Mouse (Mus musculus) right cerebral cortex, postnatal 10 days (tissue): ENCODE measurements at regions not wholly inside any gene's neighbourhood (a gene's known extent, or its start where the extent isn't known, plus 50 kb on each side); places are given as distances from the start of the nearest gene placed in this dataset.

Experiments
- DNase-seq, 2 experiments: peaks; one replicate each; pipeline ENCODE4 v3.0.0; 2021; ENCODE audit warnings: low spot score in 2 of 2

DNA sequence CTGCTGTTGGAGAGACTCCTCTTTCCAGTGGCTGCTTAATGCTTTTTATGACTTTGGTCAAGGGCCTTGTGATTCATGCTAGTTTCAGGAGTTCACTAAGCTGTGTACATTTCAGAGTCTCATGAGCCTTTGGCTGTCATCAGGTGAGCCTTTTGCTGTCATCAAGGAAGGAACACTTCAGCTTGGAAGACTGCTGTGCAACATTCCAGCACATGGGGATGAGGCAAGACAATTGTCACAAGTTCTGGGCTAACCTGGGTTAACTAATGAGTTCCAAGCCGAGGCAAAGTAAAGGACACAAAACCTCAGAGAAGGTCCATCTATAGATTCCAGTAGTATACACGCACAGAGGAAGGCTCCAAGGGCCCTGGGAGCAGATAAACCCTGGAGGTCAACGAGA, 124.8 kb upstream of the Eef2kmt start:
- no peak for DNase-seq

DNA sequence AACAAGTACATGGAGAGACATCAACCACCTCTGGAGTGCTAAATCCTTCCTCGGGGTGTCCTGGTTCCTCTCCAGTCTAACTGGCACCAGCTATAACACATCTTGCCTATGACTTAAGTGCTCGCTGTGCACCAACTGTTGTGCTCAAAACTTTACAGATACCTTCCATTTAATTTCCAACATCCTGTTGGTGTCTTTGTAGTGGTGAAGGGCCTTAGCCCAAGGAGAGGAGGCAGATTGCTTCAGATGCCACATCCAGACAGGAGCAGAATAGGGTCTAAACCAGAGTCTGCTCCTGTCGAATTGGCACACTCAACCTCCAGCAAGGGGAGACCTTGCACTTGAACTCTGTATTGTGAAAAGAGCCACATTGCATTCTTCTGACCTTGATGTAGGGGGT, 121.2 kb upstream of the Eef2kmt start:
- no peak for DNase-seq

DNA sequence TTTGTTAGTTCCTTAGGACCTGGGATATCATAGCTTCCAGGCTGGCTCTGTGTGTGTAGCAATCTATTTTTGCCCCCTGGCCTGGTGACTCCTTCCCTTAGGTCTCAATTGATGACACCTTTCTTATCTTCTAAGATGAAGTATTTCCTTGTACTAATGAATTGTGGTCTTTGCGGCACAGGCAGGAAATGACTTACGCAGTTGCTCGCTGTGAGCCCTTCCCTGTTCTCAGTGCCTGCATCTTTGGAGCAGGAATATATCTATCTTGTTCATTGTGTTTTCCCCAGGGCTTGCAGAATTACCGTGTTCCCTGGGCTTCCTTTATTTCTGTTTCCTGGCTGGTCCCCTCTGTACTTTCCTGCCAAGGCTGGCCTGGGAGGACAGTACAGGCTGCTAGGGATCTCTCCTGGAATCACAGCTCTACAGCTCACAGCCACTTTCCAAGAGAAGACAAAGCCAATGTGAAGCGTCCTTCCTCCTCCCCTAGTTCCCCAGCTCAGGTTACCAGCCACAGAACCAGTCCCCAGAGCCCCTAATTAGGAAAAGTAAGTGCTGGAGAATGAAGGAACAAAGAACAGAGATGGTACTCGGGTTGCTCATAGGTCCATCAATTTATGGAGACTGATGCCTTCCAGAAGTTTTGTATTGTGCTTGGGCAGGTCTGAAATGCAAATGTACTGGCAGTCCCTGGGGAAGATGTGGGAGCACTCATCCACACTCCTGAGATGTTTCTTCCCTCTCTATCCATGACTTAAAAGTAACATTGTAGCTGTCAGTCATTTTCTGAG, 119.2 kb upstream of the Eef2kmt start:
- no peak for DNase-seq

DNA sequence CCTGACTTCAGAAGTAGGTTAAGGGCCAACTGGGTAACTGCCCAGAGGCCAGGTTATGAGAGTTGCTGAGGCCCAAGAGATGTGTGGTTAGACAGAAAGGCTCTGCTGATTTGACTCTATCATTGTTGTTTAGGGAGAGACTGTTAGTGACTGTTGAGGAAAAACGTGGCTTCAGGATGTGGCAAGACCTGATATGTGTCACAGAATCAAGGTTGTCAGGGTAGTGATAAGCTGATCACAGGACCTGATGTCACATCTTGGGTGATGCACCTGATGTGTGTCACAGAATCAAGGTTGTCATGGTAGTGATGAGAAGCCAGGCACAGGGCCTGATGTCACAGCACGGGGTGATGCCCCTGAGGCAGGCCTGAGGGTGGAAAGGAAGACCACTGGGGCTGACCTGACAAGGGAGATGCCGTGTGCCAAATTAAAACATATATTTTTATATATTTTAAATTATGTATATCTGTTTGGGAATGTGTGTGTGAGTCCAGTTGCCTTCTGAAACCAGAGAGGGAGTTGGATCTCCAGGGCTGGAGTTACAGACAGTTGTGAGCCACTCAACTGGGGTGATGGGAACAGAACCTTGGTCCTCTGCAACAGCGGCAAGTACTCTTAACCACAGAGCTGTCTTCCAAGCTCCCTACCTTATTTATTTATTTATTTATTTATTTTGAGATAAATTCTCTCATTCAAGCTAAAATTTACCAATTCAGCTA, 115.6 kb upstream of the Eef2kmt start:
- DNase-seq: no peak

DNA sequence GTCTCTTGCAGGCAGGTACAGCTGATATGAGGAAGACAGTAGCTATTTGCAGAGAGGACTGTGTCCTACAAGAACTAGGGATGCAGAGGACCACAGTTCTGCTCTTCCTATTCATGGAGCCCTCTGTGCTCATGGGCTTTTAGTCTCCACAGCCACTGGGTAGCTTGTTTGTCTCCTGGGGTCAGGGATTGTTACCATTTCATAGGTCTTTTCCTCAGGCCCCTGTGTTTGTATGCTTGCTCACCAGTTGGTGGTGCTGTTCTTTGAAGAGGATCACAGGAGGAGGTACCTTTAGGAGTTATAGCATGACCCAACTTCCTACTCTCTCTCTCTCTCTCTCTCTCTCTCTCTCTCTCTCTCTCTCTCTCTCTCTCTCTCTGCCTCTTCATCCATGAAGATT, 114.7 kb upstream of the Eef2kmt start:
- no peak for DNase-seq

DNA sequence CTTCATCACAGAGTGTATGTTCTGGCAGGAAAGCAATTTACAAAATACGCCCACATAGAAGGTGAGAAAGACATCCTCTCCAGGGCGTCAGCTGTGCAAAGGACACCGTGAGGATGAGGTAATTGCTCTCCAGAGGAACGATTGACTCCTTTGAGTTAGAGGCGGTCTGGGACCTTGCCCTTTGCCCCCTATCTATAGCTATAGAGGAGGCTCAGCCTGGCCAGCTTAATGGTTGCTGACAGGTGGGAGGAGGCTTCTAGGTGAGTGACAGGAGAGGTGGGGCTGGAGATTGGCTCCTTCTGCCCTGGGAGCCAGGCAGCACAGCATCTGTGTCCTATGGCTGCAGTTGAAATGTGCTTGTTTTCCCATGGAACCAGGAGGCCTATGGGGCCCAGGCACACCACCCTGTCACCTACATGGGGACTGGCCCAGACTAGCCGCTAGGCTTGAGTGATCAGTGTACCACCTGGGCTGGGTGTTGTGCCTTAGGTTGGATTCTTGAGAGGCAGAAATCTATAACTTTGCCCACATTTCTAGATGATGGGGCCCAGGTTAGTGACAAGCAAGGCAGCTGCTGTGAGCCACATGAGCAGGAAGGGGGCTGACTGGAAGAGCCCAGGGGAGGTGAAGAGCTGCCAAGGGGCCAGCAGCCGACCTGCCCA, 113.2 kb upstream of the Eef2kmt start:
- no peak for DNase-seq

DNA sequence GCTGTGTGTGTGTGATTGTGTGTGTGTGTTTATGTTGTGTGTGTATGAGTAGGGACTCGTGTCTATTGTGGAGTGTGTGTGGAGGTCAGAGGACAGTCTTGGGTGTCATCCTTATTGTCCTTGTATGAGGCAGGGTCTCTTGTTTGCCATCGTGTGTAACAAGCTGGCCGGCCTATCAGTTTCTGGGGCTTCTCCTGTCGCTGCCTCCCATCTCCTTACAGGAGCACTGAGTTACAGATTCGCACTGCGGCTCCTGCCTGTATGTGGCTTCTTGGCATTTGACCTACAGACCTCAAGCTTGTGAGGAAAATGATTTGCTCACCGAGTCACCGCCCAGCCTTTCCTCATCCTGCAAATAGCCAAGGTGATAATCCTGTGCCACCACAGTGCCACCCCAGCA, 112.6 kb upstream of the Eef2kmt start:
- DNase-seq: no peak

DNA sequence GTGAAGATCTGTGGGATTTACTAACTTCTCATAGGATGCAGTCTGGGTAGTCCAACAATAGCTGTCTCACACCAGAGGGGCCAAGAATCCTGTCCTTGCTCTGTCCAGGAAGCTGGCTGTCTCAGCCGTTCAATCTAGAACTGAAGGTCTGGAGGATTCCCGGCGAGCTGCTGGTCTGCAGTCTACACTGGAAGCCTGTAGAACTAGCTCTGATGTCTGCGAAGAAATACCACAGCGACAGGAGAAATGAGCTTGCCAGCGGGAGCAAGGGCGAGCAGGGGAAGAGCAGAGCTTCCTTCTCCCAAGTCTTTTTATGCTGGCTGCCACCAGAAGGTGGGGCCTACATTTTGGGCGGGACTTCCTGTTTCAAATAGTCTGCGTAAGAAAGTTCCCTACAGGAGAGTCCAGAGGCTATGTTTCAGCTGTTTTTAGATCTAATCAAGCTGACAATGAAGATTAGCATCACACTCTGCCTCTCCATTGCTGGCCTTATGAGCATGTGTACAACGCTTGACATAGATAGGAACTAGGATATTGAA, 111.9 kb upstream of the Eef2kmt start:
- DNase-seq: no peak

DNA sequence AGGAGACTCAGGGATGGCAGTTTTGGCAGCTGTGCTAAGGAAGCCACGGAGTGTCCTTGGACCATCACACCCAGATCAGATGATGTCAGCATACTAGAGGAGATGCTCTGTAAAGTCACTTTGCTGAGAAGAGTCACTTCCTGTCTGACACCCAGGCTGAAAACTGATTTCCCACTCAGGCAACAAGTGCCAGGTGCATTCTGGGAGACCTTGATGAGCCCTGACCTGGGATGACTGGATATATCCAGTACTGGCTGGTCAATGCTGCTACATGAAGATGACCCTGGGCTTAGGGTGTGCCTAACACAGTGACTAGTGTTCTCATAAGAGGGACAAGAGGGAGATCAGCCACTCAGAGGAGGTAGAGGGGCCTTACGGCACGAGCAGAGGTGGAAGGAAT, 110.2 kb upstream of the Eef2kmt start:
- DNase-seq: no peak

DNA sequence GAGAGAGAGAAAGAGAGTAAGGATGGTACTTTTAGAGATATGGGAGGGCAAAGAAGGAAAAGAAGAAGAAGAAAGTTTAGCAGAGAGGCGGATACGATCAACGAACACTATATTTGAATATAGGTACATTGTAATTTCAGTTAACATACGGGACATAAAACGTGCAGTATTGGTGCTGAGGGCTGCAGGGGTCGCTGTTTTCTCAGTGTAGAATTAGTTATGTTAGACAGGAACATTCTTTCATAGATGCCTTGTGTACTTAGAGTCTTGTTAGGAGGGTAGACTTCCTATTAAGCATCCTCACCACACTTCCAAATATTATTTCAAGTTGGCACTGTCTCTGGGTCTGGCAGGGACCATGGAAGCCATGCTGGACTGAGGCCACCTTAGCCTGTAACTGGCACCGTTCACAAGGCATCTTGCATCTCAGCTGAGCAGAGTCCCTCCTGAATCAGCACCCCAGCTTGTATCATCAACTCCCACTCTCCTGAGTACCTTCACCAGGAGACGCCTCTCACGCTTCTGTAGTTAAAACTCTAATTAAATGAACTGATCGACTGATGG, 107.3 kb upstream of the Eef2kmt start:
- DNase-seq: no peak

DNA sequence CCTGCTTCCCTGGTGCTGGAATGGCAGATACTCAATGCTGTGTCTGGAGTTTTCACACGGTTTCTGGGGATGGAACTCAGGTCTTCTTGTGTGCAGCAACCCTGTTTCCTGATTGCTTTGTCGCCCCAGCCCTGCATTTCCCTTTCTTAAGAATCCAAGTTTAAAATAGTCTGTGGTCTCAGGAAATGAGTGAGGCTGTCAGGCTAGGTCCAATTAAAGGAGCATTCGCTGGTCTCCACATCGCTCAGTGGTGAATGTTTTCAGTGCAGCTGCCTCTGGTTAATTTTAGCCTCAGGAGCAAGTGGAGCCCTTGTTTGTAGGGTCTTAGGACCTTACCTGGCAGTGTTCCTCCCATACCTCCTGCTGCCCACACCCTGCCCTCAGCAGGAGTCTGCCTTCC, 103.4 kb upstream of the Eef2kmt start:
- no peak for DNase-seq

DNA sequence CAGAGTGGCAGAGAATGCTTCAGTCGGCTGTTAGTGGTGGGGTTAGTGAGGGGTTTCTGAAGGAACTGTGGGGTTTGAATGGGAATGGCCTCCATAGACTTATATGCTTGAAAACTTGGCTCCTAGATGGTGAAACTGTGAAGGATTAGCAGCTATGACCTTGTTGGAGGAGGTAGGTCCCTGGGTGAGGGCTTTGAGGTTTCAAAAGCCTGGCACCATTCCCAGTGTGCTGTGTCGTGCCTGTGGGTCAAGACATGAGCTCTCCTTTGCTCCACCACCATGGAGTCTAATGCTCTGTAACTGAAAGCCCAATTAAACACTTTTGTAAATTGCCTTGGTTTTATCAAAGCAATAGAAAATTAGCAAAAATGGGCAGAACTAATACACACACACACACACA, 98.1 kb upstream of the Eef2kmt start:
- no peak for DNase-seq

DNA sequence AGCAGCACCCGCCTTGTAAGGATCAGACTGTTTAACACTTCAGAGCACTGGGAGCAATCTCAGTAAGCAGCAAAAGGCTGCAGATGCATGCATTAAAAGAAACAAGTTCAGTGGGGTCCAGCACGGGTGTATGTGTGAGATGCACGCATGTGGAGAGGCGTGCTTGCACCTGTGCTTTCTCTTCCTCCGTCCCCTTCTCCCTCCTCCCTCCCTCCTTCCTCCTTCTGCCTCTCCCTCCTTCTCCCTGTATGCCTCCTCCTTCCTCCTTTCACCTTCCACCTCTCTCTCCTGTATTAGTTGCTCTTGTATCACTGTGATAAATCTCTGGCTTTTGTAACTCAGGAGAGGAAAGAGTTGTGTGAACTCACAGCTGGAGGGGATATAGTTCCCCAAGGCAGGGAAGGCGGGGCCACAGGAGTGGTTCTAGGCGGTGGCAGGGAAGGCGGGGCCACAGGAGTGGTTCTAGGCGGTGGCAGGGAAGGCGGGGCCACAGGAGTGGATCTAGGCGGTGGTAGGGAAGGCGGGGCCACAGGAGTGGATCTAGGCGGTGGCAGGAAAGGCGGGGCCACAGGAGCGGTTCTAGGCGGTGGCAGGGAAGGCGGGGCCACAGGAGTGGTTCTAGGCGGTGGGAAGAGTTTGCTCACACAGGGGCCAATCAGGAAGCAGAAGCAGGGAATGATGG, 96.2 kb upstream of the Eef2kmt start:
- DNase-seq: no peak

DNA sequence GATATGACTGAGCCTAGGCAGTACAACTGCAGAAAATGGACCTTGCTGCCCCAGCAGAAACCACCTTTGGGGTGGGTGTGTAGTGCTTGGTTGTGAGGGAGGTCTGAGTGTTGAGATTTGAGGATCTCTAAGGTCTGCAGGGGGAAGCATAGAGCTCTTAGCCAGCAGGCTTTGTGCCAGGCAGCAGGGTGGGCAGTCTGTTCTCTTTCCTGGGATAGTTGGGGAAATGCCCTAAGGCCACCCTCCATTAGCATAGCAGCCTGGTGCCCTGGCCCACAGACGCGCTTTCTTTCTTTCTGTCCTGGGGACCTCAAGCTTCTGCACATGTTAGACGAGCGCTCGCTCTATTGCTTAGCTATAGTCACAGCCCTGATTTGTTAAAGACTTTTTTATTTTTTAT, 91.4 kb upstream of the Eef2kmt start:
- no peak for DNase-seq

DNA sequence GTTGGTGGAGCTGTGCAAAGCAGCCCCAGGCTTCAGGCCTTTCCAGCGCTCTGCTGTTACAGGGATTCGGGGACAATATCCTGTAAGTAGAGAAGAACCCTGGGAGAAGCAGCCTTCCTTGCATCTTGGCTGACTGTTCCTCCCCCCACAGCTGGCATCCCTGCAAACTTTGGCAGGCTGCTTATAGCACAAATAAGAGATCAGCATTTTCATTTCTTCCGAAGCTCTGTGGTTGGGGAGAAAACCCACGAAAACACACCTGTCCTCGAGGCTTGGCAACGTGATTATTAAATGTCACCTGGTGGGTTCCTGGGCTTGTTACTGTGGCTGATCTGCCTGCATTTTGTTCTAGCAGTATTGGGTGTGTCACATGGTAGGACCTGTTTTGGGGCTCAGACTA, 86.5 kb upstream of the Eef2kmt start:
- peak; percentile 45 to 56 for DNase-seq

DNA sequence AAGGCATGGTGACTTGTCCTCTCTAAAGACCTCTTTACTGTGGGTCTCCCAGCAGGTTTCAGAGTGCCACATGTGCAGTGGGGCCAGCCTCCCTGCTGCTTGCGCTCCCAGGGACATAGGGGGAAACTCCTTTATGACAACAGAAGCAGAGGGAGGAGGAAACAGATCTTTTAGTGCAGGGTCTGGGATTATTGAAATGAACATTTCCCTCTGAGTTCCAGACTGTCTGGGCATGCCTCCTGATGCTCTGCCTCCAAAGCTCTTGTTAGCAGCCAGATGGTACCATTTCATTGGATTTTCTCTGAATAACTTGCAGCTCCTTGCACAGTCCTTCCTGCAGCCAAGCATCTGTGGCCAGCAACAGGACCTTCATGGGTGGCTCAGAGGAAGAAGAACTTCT, 60.5 kb upstream of the Eef2kmt start:
- peak in 1 of 2 experiments; percentile 34 for DNase-seq

DNA sequence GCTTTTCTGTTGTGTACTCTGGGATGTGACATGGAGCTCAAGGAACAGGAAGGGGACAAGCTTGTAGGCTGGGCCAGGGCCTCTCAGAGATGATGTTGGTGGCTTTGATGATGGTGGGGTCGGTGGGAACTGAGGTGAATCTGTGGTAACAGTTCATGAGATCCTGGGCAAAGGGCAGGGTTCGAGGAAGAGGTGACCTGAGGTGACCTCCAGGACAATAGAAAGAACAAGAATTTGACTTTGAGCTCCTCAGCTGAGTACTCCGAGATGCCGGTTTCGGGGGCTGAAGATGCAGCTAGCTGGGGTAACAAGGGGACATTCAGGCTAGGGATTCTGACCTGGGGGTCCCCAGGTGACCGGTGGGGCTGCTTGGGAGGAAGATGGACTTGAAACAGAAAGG, 57.5 kb upstream of the Eef2kmt start:
- no peak for DNase-seq

DNA sequence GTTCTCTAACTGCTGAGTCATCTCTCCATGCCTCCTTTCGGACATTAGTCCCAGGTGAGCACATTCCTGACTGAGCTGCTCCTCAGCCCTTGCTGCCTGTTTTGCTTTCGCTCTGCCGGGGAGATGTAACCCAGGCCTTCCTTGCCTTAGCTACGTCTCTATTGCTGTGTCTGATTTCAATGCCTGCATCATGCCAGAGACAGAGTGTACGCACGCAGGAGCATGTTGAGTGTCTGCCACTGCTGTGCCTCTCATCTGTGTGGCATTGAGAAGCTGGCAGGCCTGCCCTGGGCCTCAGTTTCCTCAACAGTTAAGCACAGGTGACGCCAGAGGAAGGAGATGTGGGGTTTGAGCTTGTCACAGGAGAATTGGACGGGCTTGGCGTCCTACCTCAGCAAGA, 55.7 kb upstream of the Eef2kmt start:
- DNase-seq: no peak

DNA sequence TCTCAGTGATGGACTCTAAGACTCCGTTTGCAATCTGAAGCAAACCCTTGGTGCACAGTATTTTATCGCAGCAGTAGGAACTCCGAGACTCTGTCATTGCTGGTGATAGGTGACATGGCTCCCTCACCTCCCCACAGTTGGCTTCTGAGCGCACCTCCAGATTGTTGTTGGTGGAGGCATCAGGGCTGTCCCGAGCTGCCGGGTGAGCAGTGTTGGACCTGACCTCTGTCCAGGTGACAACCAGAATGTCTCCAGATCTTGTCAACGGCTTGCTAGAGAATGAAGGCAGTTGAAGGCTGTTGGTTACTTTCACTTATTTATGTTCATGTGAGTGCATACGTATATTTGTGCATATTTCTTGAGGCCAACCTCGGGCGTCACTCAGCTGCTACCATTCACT, 55.0 kb upstream of the Eef2kmt start:
- no peak for DNase-seq

DNA sequence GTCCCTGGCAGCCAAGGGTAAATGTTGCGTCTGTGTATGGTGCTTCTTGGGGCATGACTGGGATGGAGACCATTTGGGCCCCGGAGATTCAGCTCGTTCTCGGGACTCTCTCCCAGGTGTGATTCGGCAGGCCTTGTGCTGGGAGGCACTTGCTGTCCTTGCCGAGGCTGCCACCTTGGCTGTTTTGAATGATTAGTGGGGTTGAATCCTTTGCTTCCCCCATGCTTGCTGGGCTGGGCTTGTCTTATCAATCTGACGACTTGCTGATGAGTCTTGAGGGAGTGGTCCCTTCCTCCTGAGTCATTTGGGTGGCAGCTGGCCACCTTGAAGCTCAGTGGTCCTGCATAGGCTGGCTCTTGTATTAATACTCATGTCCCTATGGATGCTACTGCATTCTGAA, 52.0 kb upstream of the Eef2kmt start:
- no peak for DNase-seq

DNA sequence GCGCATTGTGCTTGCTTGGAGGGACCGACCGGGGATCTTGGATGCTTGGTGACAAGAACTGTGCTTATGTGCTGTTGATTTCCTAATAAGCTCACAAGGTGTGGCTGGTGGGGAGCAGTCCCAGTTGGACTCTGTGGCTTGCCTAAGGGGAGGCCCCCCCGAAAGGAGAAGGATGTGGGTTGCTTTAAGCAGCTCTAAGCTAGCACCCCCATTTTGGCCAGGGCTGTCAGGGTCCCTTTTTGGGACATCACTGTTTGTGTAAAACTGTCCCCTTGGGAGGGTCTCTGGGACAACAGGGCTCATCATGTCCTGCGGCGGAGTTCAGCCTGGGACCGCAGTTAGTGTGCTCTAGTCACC, 51.4 kb upstream of the Eef2kmt start:
- no peak for DNase-seq
